Mouse (Mus musculus): ENCODE results near the gene Pigx. TPM values are rescaled to one million over a fixed set of nuclear protein-coding genes. Genes with fewer than 3 reads are reported as not detected.

Gene Pigx
- polyA plus RNA-seq (2012; rRNA removed) = 43.4 and 53.6 TPM in 2 replicates

GRCm38 (mm10) chr16:32099638-32100150 lies at the start of gene Pigx, which contains the start of gene Cep19:
Gene Pigx, minus strand, starts transcription at chr16:32099740.
Gene Cep19, plus strand, starts transcription at chr16:32099800.

GRCm38 (mm10) chr16:32078991-32079511 lies 20.5 kb downstream of the Pigx start, which contains the start of gene Pak2:
Gene Pak2, minus strand, starts transcription at chr16:32079342.

Other genes starting within 250 kb of the Pigx start
- 0.03 TPM in 1 of 2 replicates, not detected in the other for gene Meltf, start 220.9 kb downstream of the Pigx start, polyA plus RNA-seq (2012; rRNA removed)
- gene Pigz, start 165.9 kb downstream of the Pigx start, polyA plus RNA-seq (2012; rRNA removed) = 3.1 and 4.2 TPM in 2 replicates
- 134 and 165 TPM in 2 replicates for gene 0610012G03Rik, start 151.2 kb downstream of the Pigx start, polyA plus RNA-seq (2012; rRNA removed)
- 2.5 and 3.4 TPM in 2 replicates for gene Ncbp2, start 151.2 kb downstream of the Pigx start, polyA plus RNA-seq (2012; rRNA removed)
- gene Senp5, start 96.5 kb downstream of the Pigx start, polyA plus RNA-seq (2012; rRNA removed) = 2.5 and 2.6 TPM in 2 replicates
- 11.4 and 13.4 TPM in 2 replicates for gene Pak2, start 20.4 kb downstream of the Pigx start, polyA plus RNA-seq (2012; rRNA removed)
- gene Cep19, start 60 bp upstream of the Pigx start, polyA plus RNA-seq (2012; rRNA removed) = 19.4 and 23.4 TPM in 2 replicates
- gene Nrros, start 65.9 kb upstream of the Pigx start, polyA plus RNA-seq (2012; rRNA removed) = 9.7 and 10.0 TPM in 2 replicates
- gene Bex6, start 80.1 kb upstream of the Pigx start, polyA plus RNA-seq (2012; rRNA removed) = not detected in 2 replicates
- gene Fbxo45, start 147.4 kb upstream of the Pigx start, polyA plus RNA-seq (2012; rRNA removed) = 4.0 and 4.5 TPM in 2 replicates
- 3.0 and 3.3 TPM in 2 replicates for gene Wdr53, start 147.5 kb upstream of the Pigx start, polyA plus RNA-seq (2012; rRNA removed)
- not detected in 2 replicates for gene Smco1, start 171.7 kb upstream of the Pigx start, polyA plus RNA-seq (2012; rRNA removed)
- 8.0 and 10.4 TPM in 2 replicates for gene Rnf168, start 177.7 kb upstream of the Pigx start, polyA plus RNA-seq (2012; rRNA removed)
- gene Ubxn7, start 232.5 kb upstream of the Pigx start, polyA plus RNA-seq (2012; rRNA removed) = 5.5 and 7.8 TPM in 2 replicates